Mouse (Mus musculus) myocyte (in vitro differentiated cells): ENCODE results near the gene Rsl1d1.

Source experiments
- CEBPB ChIP-seq: IDR thresholded peaks from 2 replicates; pipeline ENCODE4 v1.6.1; 2011; ENCODE audit warnings: mild to moderate bottlenecking, moderate library complexity; ENCODE audit not compliant: poor library complexity, insufficient read depth, severe bottlenecking
- E2F4 ChIP-seq: IDR thresholded peaks from one replicate; pipeline ENCODE4 v1.6.1; 2011; ENCODE audit warnings: mild to moderate bottlenecking, control low read depth, moderate library complexity; ENCODE audit not compliant: insufficient read depth
- MAX ChIP-seq: IDR thresholded peaks from one replicate; pipeline ENCODE4 v1.6.1; 2011; ENCODE audit warnings: low read depth, mild to moderate bottlenecking, control low read depth
- MYOD1 ChIP-seq, 3 experiments: IDR thresholded peaks; one replicate each; pipeline ENCODE4 v1.6.1; 2011; ENCODE audit warnings: control low read depth in 2 of 3, low read depth in 2 of 3, mild to moderate bottlenecking in 2 of 3, moderate library complexity in 1 of 3; ENCODE audit not compliant: insufficient read length in 2 of 3, control insufficient read depth in 1 of 3
- POLR2A ChIP-seq: IDR thresholded peaks from one replicate; pipeline ENCODE4 v1.6.1; 2011; ENCODE audit warnings: low read depth, mild to moderate bottlenecking, control low read depth, moderate library complexity; ENCODE audit not compliant: insufficient read length
- POLR2AphosphoS2 ChIP-seq: IDR thresholded peaks from one replicate; pipeline ENCODE4 v1.6.1; 2011; ENCODE audit warnings: low read depth, control low read depth; ENCODE audit not compliant: insufficient read length
- TCF3 ChIP-seq: IDR thresholded peaks from one replicate; pipeline ENCODE4 v1.6.1; 2011; ENCODE audit warnings: low read depth, control low read depth; ENCODE audit not compliant: insufficient read length
- USF1 ChIP-seq: IDR thresholded peaks from one replicate; pipeline ENCODE4 v1.6.1; 2011; ENCODE audit warnings: low read depth, mild to moderate bottlenecking, control low read depth, moderate library complexity

DNA sequence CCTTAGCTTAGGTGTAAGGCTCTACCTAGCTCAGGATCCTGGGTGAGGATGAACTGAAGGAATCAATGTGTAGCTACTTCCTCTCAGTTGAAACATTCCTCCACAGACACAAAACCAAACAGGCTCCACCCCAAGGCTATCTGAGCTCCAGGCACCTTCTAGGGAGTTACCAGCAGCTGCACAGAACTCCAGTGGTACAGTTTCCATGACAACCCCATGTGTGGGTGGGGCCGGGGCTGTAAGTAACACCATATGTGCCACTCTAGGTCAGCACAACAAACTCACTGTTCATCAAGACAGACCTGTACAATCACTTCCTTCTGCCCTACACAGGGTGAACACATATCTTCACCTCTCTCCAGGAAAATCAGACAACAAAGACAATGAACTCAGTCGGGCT lies 4.7 kb downstream of the Rsl1d1 start:
- TF ChIP-seq TCF3 (no peak), POLR2A (no peak), POLR2AphosphoS2 (no peak), E2F4 (no peak), CEBPB (no peak), USF1 (no peak), MYOD1 (IDR thresholded peaks at IDR 0.05; ENCODE audit: control insufficient read depth in 1 of 3, insufficient read length in 2 of 3, low read depth in 2 of 3) (no peak), MAX (no peak)
